Comparison of ENCODE assay signal across 9 mouse cellular contexts in the genomic region with DNA sequence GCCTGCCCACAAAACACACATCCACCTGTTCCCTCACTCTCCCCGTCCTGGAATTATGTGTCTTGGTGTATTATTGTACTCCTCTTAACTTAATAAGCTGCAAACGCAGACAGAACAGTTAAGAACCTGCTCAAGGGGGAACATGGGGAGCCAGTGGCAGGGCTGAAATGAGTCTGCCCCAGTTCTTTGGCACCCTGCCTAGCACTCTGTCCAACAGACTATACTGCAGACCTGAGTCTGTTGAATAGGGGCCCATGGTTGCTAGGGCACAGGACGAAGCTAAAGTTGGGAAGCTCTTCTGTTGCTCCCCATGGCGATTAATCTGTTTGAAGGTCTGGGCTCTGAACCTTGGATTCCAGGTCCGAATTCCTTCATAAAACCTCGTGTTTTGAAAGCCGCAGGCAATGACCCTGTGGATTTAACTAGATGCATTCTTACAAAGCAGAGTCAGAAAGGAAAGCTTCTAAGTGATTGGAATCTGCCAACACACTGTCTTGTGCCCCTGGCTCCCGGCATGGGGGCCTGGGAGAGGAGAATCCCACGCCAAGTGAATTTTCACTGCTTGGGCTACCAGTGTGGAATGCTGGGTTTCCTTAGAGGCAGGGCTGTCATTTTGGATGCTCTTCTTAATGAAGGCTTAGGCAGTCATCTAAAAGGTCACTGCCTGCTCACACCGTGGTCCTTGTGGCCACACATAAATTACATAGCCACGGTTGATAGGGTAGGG.
DNase-seq lines count a peak whose midpoint lies in the region; ATAC-seq and TF ChIP-seq lines count a peak whose summit lies in the region.
"Had no signal": no experiment of that assay in that cellular context is flagged by ENCODE, and none has a peak within 500 bp of the region (broad histone marks: within the 10 kb centered on the region; RNA-seq: fewer than 3 reads in every experiment).

No protein-coding gene starts in this region.

- peak; percentile 15 for DNase-seq in layer of hippocampus, adult 11-12 months (ENCODE audit: low spot score)
- DNase-seq in layer of hippocampus, postnatal 25 days (ENCODE audit: extremely low spot score in 1 of 2, low spot score in 1 of 2) = no peak
- DNase-seq in cerebellum, adult 9-11 months = peak; percentile 11
- DNase-seq in hindbrain, embryonic 11.5 days (ENCODE audit: low spot score) = peak; percentile 17
- no peak for DNase-seq in thymus, adult 2 months
- DNase-seq in frontal cortex, postnatal 25 days (ENCODE audit: low spot score in 2 of 2) = no peak
- DNase-seq in frontal cortex, postnatal 14 days (ENCODE audit: low spot score in 2 of 2) = no peak

- no peak for TF ChIP-seq POLR2A in thymus, adult 2 months (IDR thresholded peaks at IDR 0.05; ENCODE audit: control insufficient read depth, extremely low read depth, insufficient read depth, low read length, poor library complexity)

- ATAC-seq in hindbrain, embryonic 11.5 days (ENCODE audit: low FRiP score) = 0 out of 2 replicates have a peak, but pooled peaks have one; percentile 41
- peak; percentile 82 for ATAC-seq in midbrain, embryonic 13.5 days

- 0 out of 2 replicates have a peak, but pooled peaks cover 2% of the 10 kb centered on the region for H3K4me1 ChIP-seq in hindbrain, embryonic 11.5 days (replicated peaks; ENCODE audit: control insufficient read depth, insufficient read depth, low read length)
- H3K4me1 ChIP-seq in midbrain, embryonic 13.5 days (replicated peaks) = peaks cover 35% of the 10 kb centered on the region
- no peaks in the 10 kb centered on the region for H3K4me1 ChIP-seq in thymus, adult 2 months (replicated peaks; ENCODE audit: control insufficient read depth, insufficient read depth, low read length)

- H3K9me3 ChIP-seq in hindbrain, embryonic 11.5 days (ENCODE audit: control insufficient read depth, low read length) = no peaks in the 10 kb centered on the region
- H3K9me3 ChIP-seq in midbrain, embryonic 13.5 days = no peaks in the 10 kb centered on the region
- H3K9me3 ChIP-seq: embryonic facial prominence, embryonic 15.5 days had no signal

- H3K27ac ChIP-seq in hindbrain, embryonic 11.5 days (ENCODE audit: low read depth, low read length) = no peak overlapping the region
- no peak overlapping the region for H3K27ac ChIP-seq in midbrain, embryonic 13.5 days
- no peak overlapping the region for H3K27ac ChIP-seq in thymus, adult 2 months (ENCODE audit: control insufficient read depth, insufficient read depth, low read length)
- H3K27ac ChIP-seq: embryonic facial prominence, embryonic 15.5 days had no signal

- H3K4me2 ChIP-seq in hindbrain, embryonic 11.5 days (replicated peaks; ENCODE audit: low read depth, low read length) = no peak overlapping the region
- no peak overlapping the region for H3K4me2 ChIP-seq in midbrain, embryonic 13.5 days (replicated peaks)
- H3K4me2 ChIP-seq: embryonic facial prominence, embryonic 15.5 days had no signal

- no peak overlapping the region for H3K4me3 ChIP-seq in hindbrain, embryonic 11.5 days (ENCODE audit: low read depth, low read length)
- H3K4me3 ChIP-seq in midbrain, embryonic 13.5 days (replicated peaks) = no peak overlapping the region
- no peak overlapping the region for H3K4me3 ChIP-seq in thymus, adult 2 months (ENCODE audit: control insufficient read depth, insufficient read depth, low read length)
- H3K4me3 ChIP-seq: embryonic facial prominence, embryonic 15.5 days had no signal

- WGBS in hindbrain, embryonic 11.5 days = 46% methylated on average over 11 of the region's 11 CpGs
- 11% methylated on average over 11 of the region's 11 CpGs for WGBS in midbrain, embryonic 13.5 days
- WGBS in thymus, adult 2 months = 88% methylated on average over 11 of the region's 11 CpGs

- H3K36me3 ChIP-seq in hindbrain, embryonic 11.5 days (ENCODE audit: control insufficient read depth, insufficient read depth, low read length) = no peaks in the 10 kb centered on the region
- no peaks in the 10 kb centered on the region for H3K36me3 ChIP-seq in midbrain, embryonic 13.5 days
- no peaks in the 10 kb centered on the region for H3K36me3 ChIP-seq in thymus, adult 2 months (ENCODE audit: control insufficient read depth, insufficient read depth, low read length)
- H3K36me3 ChIP-seq: embryonic facial prominence, embryonic 15.5 days had no signal

- H3K9ac ChIP-seq in hindbrain, embryonic 11.5 days (ENCODE audit: low read depth, low read length) = no peak overlapping the region
- no peak overlapping the region for H3K9ac ChIP-seq in midbrain, embryonic 13.5 days (replicated peaks)
- H3K9ac ChIP-seq: embryonic facial prominence, embryonic 15.5 days had no signal

- H3K27me3 ChIP-seq in hindbrain, embryonic 11.5 days (ENCODE audit: control insufficient read depth, insufficient read depth, low read length) = no peaks in the 10 kb centered on the region
- no peaks in the 10 kb centered on the region for H3K27me3 ChIP-seq in midbrain, embryonic 13.5 days
- no peaks in the 10 kb centered on the region for H3K27me3 ChIP-seq in thymus, adult 2 months (ENCODE audit: control insufficient read depth, insufficient read depth, low read length)
- H3K27me3 ChIP-seq: embryonic facial prominence, embryonic 15.5 days had no signal

- TF ChIP-seq CTCF in thymus, adult 2 months (IDR thresholded peaks at IDR 0.05; ENCODE audit: borderline replicate concordance, control insufficient read depth, extremely low read depth, insufficient read depth, low read length, poor library complexity) = no peak

Comparison
In these comparisons a context has a peak if more than half of its experiments do, and no peak if none do; other contexts are left out.
1. DNase-seq: peak in layer of hippocampus, adult 11-12 months (single experiment), cerebellum, adult 9-11 months (single experiment) and hindbrain, embryonic 11.5 days (single experiment); none in layer of hippocampus, postnatal 25 days (0 of 2), thymus, adult 2 months (single experiment), frontal cortex, postnatal 25 days (0 of 2) and frontal cortex, postnatal 14 days (0 of 2).